Comparison of ENCODE assay signal across 8 mouse cellular contexts in genomic region chr15:100845049-100845879, GRCm38 (mm10). TPM values are rescaled to one million over a fixed set of nuclear protein-coding genes. Genes with fewer than 3 reads are reported as not detected.
DNase-seq lines count a peak whose midpoint lies in the region; ATAC-seq and TF ChIP-seq lines count a peak whose summit lies in the region.

No protein-coding gene starts in this region.

- no peak for ATAC-seq in heart, embryonic 15.5 days (replicated peaks; ENCODE audit: insufficient number of reproducible peaks, insufficient read depth, low FRiP score, low read depth)
- ATAC-seq in liver, embryonic 16.5 days (ENCODE audit: low read depth), result 0 out of 2 replicates have a peak, but pooled peaks have one; percentile 30
- no peak for ATAC-seq in frontal cortex, adult (ENCODE audit: low TSS enrichment)

- H3K9ac ChIP-seq in heart, embryonic 15.5 days, result no peak overlapping the region
- no peak overlapping the region for H3K9ac ChIP-seq in liver, embryonic 16.5 days (ENCODE audit: low read depth, low read length)

- no peak overlapping the region for H3K4me2 ChIP-seq in heart, embryonic 15.5 days
- no peak overlapping the region for H3K4me2 ChIP-seq in liver, embryonic 16.5 days (ENCODE audit: low read depth, low read length)

- WGBS in heart, embryonic 15.5 days, result 44% methylated on average over 26 of the region's 26 CpGs
- WGBS in liver, embryonic 16.5 days (ENCODE audit: insufficient replicate concordance), result 32% methylated on average over 24 of the region's 26 CpGs
- WGBS in spleen, adult 2 months, result 30% methylated on average over 26 of the region's 26 CpGs

- no peaks in the 10 kb centered on the region; the same call in 1 of the 2 replicates for H3K4me1 ChIP-seq in heart, embryonic 15.5 days (replicated peaks)
- H3K4me1 ChIP-seq in liver, embryonic 16.5 days (ENCODE audit: control insufficient read depth, low read depth, low read length), result no peaks in the 10 kb centered on the region
- peaks cover 2% of the 10 kb centered on the region; the same call in 1 of the 2 replicates for H3K4me1 ChIP-seq in spleen, adult 2 months (ENCODE audit: control insufficient read depth, insufficient read depth, insufficient read length)

- TF ChIP-seq CTCF in spleen, adult 2 months (IDR thresholded peaks at IDR 0.05; ENCODE audit: extremely low read depth, insufficient read depth, insufficient read length, insufficient replicate concordance), result no peak

- H3K9me3 ChIP-seq in heart, embryonic 15.5 days (replicated peaks), result no peaks in the 10 kb centered on the region
- no peaks in the 10 kb centered on the region; the same call in 1 of the 2 replicates for H3K9me3 ChIP-seq in liver, embryonic 16.5 days (replicated peaks; ENCODE audit: control insufficient read depth, low read length)

- H3K36me3 ChIP-seq in heart, embryonic 15.5 days, result no peaks in the 10 kb centered on the region
- H3K36me3 ChIP-seq in liver, embryonic 16.5 days (ENCODE audit: control insufficient read depth, insufficient read depth), result no peaks in the 10 kb centered on the region
- H3K36me3 ChIP-seq in spleen, adult 2 months (ENCODE audit: control insufficient read depth, insufficient read depth, low read length), result no peaks in the 10 kb centered on the region

- H3K4me3 ChIP-seq in heart, embryonic 15.5 days, result no peak overlapping the region
- H3K4me3 ChIP-seq in liver, embryonic 16.5 days (ENCODE audit: low read depth, low read length), result no peak overlapping the region
- H3K4me3 ChIP-seq in spleen, adult 2 months (ENCODE audit: extremely low read depth, insufficient read depth, insufficient read length), result no peak overlapping the region

- intact Hi-C loops in heart, postnatal 25 days (cut with DNase I), result no loop called here

- peak overlapping the region; percentile 41; the same call in 1 of the 2 replicates for H3K27ac ChIP-seq in heart, embryonic 15.5 days
- H3K27ac ChIP-seq in liver, embryonic 16.5 days (ENCODE audit: low read length), result 0 out of 2 replicates have a peak overlapping the region, but pooled peaks have one; percentile 3
- H3K27ac ChIP-seq in spleen, adult 2 months (ENCODE audit: insufficient read depth, low read length), result peak overlapping the region; percentile 81

- no peak for DNase-seq in heart, postnatal 25 days (ENCODE audit: low spot score)
- DNase-seq in cerebellum, postnatal 14 days, result peak; percentile 62 to 64
- DNase-seq in induced T-regulatory cell, adult 2 months (ENCODE audit: low read depth), result peak; percentile 67
- peak; percentile 29 to 45 for DNase-seq in spleen, adult 2 months (ENCODE audit: low read depth in 1 of 2, low spot score in 2 of 2)
- no peak for DNase-seq in urinary bladder, adult 2 months (ENCODE audit: low spot score)

- H3K27me3 ChIP-seq in heart, embryonic 15.5 days, result no peaks in the 10 kb centered on the region; the same call in 1 of the 2 replicates
- H3K27me3 ChIP-seq in liver, embryonic 16.5 days (ENCODE audit: control insufficient read depth, insufficient read depth, low read depth, low read length), result no peaks in the 10 kb centered on the region
- no peaks in the 10 kb centered on the region for H3K27me3 ChIP-seq in spleen, adult 2 months (ENCODE audit: control insufficient read depth, insufficient read depth, low read length)

- no peak for TF ChIP-seq POLR2A in spleen, adult 2 months (IDR thresholded peaks at IDR 0.05; ENCODE audit: low read depth, low read length)

RNA-seq across cellular contexts. Expression of gene Scn8a, which starts 24.4 kb away (rescaled TPM):
- polyA plus RNA-seq in heart, embryonic 15.5 days (2015; fragmentation: Nextera tagmentation; extraction: Ambion mirVana), result 0.28 and 0.82 TPM in 2 replicates
- total RNA-seq in heart, postnatal 25 days (2021), result under 1 TPM; 0.18 to 0.25 TPM
- polyA plus RNA-seq in liver, embryonic 16.5 days (2015; fragmentation: Nextera tagmentation; extraction: Ambion mirVana), result 0.51 and 0.72 TPM in 2 replicates
- polyA plus RNA-seq in spleen, adult 2 months (2012; rRNA removed), result 0.35 and 0.54 TPM in 2 replicates
- 0.41 and 0.48 TPM in 2 replicates for polyA plus RNA-seq in urinary bladder, adult 2 months (2012; rRNA removed)

Comparison
In these comparisons a context has a peak if more than half of its experiments do, and no peak if none do; other contexts are left out.
1. H3K27ac ChIP-seq: peak in every context shown above with its lines; median percentile 81 in spleen, adult 2 months; 41 in heart, embryonic 15.5 days; 3 in liver, embryonic 16.5 days.
2. DNase-seq: peak in cerebellum, postnatal 14 days (2 of 2), induced T-regulatory cell, adult 2 months (single experiment) and spleen, adult 2 months (2 of 2); none in heart, postnatal 25 days (single experiment) and urinary bladder, adult 2 months (single experiment).